Mouse (Mus musculus) hindbrain, embryonic 11.5 days (tissue): ENCODE measurements around the gene Galnt10. TPM values are rescaled to one million over a fixed set of nuclear protein-coding genes. Genes with fewer than 3 reads are reported as not detected.

Experiments
- ATAC-seq: fragments of 200-750 bp; cut with Nextera tagmentation; 2 replicates; pipeline ENCODE4 v1.8.0; 2017; ENCODE audit warnings: mild to moderate bottlenecking, moderate TSS enrichment, moderate library complexity; ENCODE audit not compliant: low FRiP score
- DNase-seq: peaks from one replicate; pipeline ENCODE4 v3.0.0-alpha.2; 2015; ENCODE audit warnings: low spot score
- H3K27ac ChIP-seq: fragments of 300-500 bp; sonication (generic); 2 replicates; pipeline ENCODE4 v1.5.1; 2014; ENCODE audit warnings: mild to moderate bottlenecking, low read depth, low read length
- H3K27me3 ChIP-seq: fragments of 300-500 bp; sonication (generic); 2 replicates; pipeline ENCODE4 v1.6.1; 2014; ENCODE audit warnings: mild to moderate bottlenecking, low read length, moderate library complexity, mixed read lengths; ENCODE audit not compliant: control insufficient read depth, insufficient read depth
- H3K36me3 ChIP-seq: fragments of 300-500 bp; sonication (generic); 2 replicates; pipeline ENCODE4 v1.6.1; 2014; ENCODE audit warnings: mild to moderate bottlenecking, low read length, moderate library complexity, mixed read lengths; ENCODE audit not compliant: control insufficient read depth, insufficient read depth
- H3K4me1 ChIP-seq: fragments of 300-500 bp; sonication (generic); replicated peaks from 2 replicates; pipeline ENCODE4 v1.6.1; 2014; ENCODE audit warnings: low read length, mixed read lengths; ENCODE audit not compliant: control insufficient read depth, insufficient read depth
- H3K4me2 ChIP-seq: fragments of 300-500 bp; sonication (generic); replicated peaks from 2 replicates; pipeline ENCODE4 v1.6.1; 2014; ENCODE audit warnings: mild to moderate bottlenecking, low read depth, low read length
- H3K4me3 ChIP-seq: fragments of 300-500 bp; sonication (generic); 2 replicates; pipeline ENCODE4 v1.5.1; 2014; ENCODE audit warnings: low read depth, low read length
- H3K9ac ChIP-seq: fragments of 300-500 bp; sonication (generic); 2 replicates; pipeline ENCODE4 v1.6.1; 2014; ENCODE audit warnings: low read depth, low read length
- H3K9me3 ChIP-seq: fragments of 300-500 bp; sonication (generic); 2 replicates; pipeline ENCODE4 v1.6.1; 2016; ENCODE audit warnings: low read length; ENCODE audit not compliant: control insufficient read depth
- WGBS: fragments of 180-500 bp; shearing (Covaris S2); extraction: QIAGEN DNeasy Blood & Tissue Kit; methylation state at CpG from one replicate; pipeline ENCODE4 v1.1.7; 2014; 5-methylcytosine and 5-hydroxymethylcytosine counted together
- polyA plus RNA-seq: library from polyadenylated mRNA; unstranded; fragments of >200 nt; fragmentation: Nextera tagmentation; extraction: Ambion mirVana; gene quantifications from 2 replicates; pipeline ENCODE4 v1.2.1, GENCODE M21; 2014

Galnt10 gene
- polyA plus RNA-seq, 1 experiment from 2014 or later: 9.7 TPM

DNA sequence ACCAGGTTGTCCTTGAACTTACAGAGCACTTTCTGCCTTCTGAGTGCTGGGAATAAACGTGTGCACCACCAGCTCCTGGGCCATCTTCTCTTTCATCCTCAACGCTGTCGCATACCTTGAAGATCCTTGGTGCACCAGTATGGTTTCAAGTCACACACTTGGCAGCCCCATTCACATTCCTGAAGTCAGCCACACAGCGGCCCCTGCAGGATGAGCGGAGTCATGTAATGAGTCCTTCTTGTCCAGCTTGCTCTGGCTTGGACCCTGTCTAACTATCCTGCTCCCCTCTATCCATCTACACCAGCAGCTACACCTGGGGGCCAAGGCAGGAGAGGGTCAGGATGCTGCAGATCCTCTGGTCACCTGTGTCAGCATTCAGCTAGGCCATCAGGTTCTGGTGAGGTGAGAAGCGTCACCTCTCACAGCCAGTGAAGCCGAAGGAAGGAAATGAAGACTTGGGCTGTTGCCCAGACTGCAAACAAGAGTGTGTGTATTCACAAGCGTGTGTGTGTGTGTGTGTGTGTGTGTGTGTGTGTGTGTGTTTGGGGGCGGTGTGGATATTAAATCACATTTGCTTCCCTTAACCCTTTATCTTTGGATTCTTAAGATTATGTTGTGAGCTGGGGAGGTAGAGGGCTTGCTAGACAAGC is 18.0 kb upstream of the Galnt10 start:
- Histone ChIP-seq H3K4me3 (no peak overlapping the region), H3K4me2 (no peak overlapping the region), H3K27me3 (no peaks in the 10 kb centered on the region), H3K4me1 (peaks cover 3% of the 10 kb centered on the region; the same call in 1 of the 2 replicates), H3K36me3 (no peaks in the 10 kb centered on the region), H3K9ac (no peak overlapping the region), H3K9me3 (no peaks in the 10 kb centered on the region), H3K27ac (no peak overlapping the region)
- DNase-seq (peak; percentile 44), ATAC-seq (no peak)
- WGBS: 69% methylated on average over 9 of the region's 9 CpGs

DNA sequence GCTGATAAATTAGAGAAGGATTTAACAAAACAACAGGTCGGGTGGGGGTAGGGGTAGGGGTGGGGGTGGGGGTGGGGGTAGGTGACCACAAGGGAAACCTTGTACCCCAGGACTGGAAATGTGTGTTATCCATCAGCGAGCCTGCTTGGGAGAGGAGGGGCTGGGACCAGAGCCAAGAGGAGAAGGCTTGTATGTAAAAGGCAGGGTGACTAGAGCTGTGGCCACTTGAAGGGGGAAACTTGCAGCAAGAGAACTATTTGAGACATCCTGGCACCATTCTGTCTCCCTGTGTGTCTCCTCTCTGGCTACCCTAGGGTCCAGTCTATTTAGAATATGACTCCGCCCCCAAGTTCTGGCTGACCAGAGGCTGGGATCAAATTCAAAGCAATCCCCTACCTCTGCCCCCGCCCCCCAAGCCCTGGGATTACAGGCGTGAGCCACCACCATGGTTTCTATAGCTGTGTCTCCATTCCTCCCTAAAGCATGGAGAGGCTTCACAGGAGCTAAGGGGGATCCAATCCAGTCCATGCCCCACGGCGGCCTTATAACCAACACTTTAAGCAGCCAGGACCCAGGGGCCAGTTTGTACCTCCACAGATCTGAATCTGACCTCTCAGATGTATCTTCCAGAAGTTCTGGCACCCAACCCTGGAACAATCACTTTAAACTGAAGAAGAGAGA is 13.3 kb upstream of the Galnt10 start:
- 82% methylated on average over 7 of the region's 7 CpGs for WGBS
- H3K27me3 ChIP-seq: no peaks in the 10 kb centered on the region
- no peak overlapping the region for H3K4me2 ChIP-seq
- no peak for ATAC-seq
- H3K4me3 ChIP-seq: no peak overlapping the region
- H3K9me3 ChIP-seq: no peaks in the 10 kb centered on the region
- no peaks in the 10 kb centered on the region for H3K4me1 ChIP-seq
- H3K36me3 ChIP-seq: no peaks in the 10 kb centered on the region
- DNase-seq: no peak
- no peak overlapping the region for H3K27ac ChIP-seq
- H3K9ac ChIP-seq: no peak overlapping the region

DNA sequence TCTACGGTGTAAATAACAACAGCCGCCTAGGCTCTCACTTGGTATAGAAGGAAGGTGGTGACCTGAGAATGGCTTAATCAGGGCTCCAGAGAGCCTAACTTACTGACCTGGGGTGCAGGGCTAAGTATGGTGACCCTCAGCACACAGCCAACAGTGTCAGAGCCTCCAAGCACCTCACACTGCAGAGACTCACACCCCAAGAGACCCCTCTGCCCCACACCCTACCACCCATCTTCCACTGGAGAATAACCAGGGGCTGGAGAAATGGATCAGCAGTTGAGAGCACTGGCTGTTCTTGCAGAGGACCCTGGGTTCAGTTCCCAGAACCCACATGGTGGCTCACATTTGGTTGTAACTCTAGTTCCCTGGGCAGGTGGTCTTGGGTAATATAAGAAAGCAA is 12.2 kb upstream of the Galnt10 start:
- H3K27ac ChIP-seq: no peak overlapping the region
- no peak overlapping the region for H3K9ac ChIP-seq
- H3K27me3 ChIP-seq: no peaks in the 10 kb centered on the region
- H3K4me3 ChIP-seq: no peak overlapping the region
- H3K9me3 ChIP-seq: no peaks in the 10 kb centered on the region
- DNase-seq: no peak
- H3K4me2 ChIP-seq: no peak overlapping the region
- H3K36me3 ChIP-seq: no peaks in the 10 kb centered on the region
- 94% methylated on average over 2 of the region's 2 CpGs for WGBS
- no peaks in the 10 kb centered on the region for H3K4me1 ChIP-seq
- no peak for ATAC-seq

- Histone ChIP-seq H3K4me1 (no peaks in the 10 kb centered on the region), H3K4me2 (no peak overlapping the region), H3K4me3 (no peak overlapping the region), H3K27ac (no peak overlapping the region), H3K9me3 (no peaks in the 10 kb centered on the region), H3K27me3 (no peaks in the 10 kb centered on the region), H3K9ac (no peak overlapping the region), H3K36me3 (no peaks in the 10 kb centered on the region)
- DNase-seq (no peak), ATAC-seq (no peak)
- 78% methylated on average over 6 of the region's 6 CpGs for WGBS
Observed at GRCm38 (mm10) chr11:57633975-57634585, 11.2 kb upstream of the Galnt10 start.

GRCm38 (mm10) chr11:57635148-57635547 is 10.1 kb upstream of the Galnt10 start:
- Histone ChIP-seq H3K4me2 (no peak overlapping the region), H3K9me3 (no peaks in the 10 kb centered on the region), H3K9ac (no peak overlapping the region), H3K27me3 (no peaks in the 10 kb centered on the region), H3K36me3 (no peaks in the 10 kb centered on the region), H3K27ac (no peak overlapping the region), H3K4me1 (no peaks in the 10 kb centered on the region), H3K4me3 (no peak overlapping the region)
- 32% methylated on average over 9 of the region's 9 CpGs for WGBS
- DNase-seq (no peak), ATAC-seq (no peak)

DNA sequence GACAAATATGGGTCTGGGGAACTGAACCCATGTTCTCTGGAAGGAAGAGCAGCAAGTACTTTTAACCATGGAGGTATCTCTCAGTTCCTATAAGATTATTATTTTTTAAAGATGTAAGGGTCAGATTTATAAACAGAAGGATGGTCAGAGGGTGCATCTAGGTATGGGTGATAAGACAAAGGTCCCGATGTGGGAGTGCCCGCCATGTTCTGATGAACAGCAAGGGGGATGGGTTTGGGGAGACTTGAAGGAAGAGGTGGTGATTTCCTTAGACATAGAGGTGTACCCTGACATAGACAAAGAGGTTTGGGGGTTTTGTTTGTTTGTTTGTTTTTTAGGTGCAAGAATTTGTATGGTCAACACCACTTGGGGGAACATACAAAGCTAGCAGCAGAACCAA is 1.6 kb upstream of the Galnt10 start:
- ATAC-seq (no peak), DNase-seq (no peak)
- Histone ChIP-seq H3K27me3 (no peaks in the 10 kb centered on the region), H3K27ac (no peak overlapping the region), H3K4me3 (no peak overlapping the region), H3K4me2 (peak overlapping the region; percentile 95; the same call in 1 of the 2 replicates), H3K9ac (no peak overlapping the region), H3K4me1 (0 out of 2 replicates have a peak, but pooled peaks cover 2% of the 10 kb centered on the region), H3K9me3 (no peaks in the 10 kb centered on the region), H3K36me3 (no peaks in the 10 kb centered on the region)
- 59% methylated on average over 2 of the region's 2 CpGs for WGBS

DNA sequence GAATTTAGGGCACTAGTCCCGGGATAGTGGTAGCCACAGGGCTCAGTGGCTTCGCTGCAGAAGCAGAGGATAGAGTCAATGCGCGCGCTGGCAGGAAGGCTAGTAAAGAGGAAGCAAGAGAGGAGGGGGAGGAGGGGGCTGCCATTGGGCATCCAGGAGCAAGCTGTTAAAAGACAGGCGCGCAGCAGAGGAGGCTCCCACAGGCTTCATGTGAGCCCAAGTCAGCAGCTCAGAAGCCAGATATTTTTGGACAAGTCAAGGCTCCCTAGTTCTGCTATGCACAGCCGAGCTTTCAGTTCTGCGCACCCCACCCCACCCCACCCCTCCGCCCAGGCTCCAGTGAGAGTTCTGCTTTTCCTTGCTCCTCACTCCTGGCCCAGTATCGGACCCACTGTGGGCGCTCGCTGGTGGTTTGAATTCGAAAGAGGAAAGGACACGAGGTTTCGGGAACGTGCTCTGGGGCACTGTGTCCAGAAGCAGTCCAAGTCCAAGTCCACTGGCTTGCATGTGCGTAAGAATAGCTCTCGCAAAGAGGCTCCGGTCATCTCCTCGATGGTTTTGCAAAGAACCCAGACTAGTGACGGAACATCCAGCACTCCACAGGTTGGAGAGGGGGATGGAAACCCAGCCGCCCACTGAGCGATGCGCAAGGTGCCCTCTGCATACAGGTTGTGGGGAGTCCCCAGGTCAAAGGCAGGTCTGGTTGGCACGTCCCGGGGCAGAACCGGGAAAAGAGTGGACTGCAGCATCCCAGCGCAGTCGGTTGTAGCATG is 811 bp upstream of the Galnt10 start:
- Histone ChIP-seq H3K27ac (peak overlapping the region; percentile 58), H3K4me2 (peak overlapping the region; percentile 95), H3K4me1 (0 out of 2 replicates have a peak, but pooled peaks cover 2% of the 10 kb centered on the region), H3K4me3 (peak overlapping the region; percentile 65), H3K36me3 (no peaks in the 10 kb centered on the region), H3K9me3 (no peaks in the 10 kb centered on the region), H3K9ac (peak overlapping the region; percentile 93), H3K27me3 (no peaks in the 10 kb centered on the region)
- 1% methylated on average over 30 of the region's 30 CpGs for WGBS
- DNase-seq: peak; percentile 62
- ATAC-seq: peak; percentile 60

DNA sequence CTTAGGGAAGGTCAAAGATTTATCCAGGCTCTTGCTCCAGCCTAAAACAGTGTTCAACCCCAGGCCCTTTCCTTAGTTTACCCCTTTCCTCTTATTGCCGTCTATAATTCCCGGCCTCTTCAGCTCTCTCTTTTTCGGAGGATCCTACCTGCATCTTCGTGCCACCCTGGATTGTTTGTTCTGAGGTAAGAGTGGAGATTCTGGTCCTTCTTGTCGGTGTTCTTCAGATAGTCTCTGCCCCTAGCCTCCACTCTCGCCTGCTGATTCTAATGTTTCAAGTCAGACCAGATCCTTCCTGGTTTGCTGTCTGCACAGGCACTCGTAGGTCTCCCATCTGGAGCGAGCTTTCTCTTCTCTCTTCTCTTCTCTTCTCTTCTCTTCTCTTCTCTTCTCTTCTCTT is 605 bp downstream of the Galnt10 start:
- WGBS: 22% methylated on average over 8 of the region's 8 CpGs
- Histone ChIP-seq H3K4me1 (0 out of 2 replicates have a peak, but pooled peaks cover 2% of the 10 kb centered on the region), H3K9ac (peak overlapping the region; percentile 93), H3K27me3 (no peaks in the 10 kb centered on the region), H3K27ac (no peak overlapping the region), H3K4me2 (peak overlapping the region; percentile 95), H3K36me3 (no peaks in the 10 kb centered on the region), H3K4me3 (peak overlapping the region; percentile 65), H3K9me3 (no peaks in the 10 kb centered on the region)
- DNase-seq (no peak), ATAC-seq (no peak)
